Mouse (Mus musculus) granulocyte monocyte progenitor cell, adult 5-6 weeks (primary cell): ENCODE measurements around the gene Abcb11. TPM values are rescaled to one million over a fixed set of nuclear protein-coding genes. Genes with fewer than 3 reads are reported as not detected.
A peak's percentile ranks its signal among the peaks of the same experiment; 100 is the strongest.

Experiments
- ATAC-seq: replicated peaks from 2 replicates; pipeline ENCODE4 v1.8.0; 2016; ENCODE audit warnings: mild to moderate bottlenecking, moderate TSS enrichment, inconsistent platforms; ENCODE audit not compliant: poor library complexity, severe bottlenecking
- total RNA-seq, 2 experiments: library from RNA; stranded (forward) in 1 of 2; stranded (reverse) in 1 of 2; fragments of 200-712, 200-1000 nt in 1 of 2; fragments of >200 nt in 1 of 2; fragmentation: Nextera tagmentation in 1 of 2; gene quantifications; 2 replicates each; pipeline ENCODE4 v1.2.3; 2014 to 2017

Gene Abcb11
- total RNA-seq, 2 experiments from 2014 or later = not detected

- no peak for ATAC-seq
Observed at GRCm38 (mm10) chr2:69288989-69289388, 53.4 kb downstream of the Abcb11 start.

DNA sequence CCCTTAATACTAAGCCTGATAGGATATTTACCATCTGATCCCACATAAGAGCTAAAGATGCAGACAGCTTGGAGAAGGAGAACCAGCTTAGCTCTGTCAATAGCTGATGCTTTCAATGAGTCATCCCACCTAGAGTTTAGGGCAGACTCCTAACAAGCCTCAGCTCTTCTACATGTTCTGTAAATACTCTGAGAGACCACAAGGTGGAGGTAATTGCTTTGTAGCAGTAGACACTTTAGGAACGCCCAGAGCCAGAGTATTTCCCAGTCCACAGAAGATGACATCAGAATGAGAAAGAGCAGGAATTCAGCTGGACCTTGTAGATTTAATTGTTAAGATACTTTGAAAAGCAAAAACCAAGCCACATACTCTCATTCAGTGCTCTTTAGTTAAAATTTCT, 66.5 kb downstream of the Abcb11 start:
- ATAC-seq = peak; percentile 72

- ATAC-seq = no peak
Observed at GRCm38 (mm10) chr2:69264069-69264618, 78.3 kb downstream of the Abcb11 start.

DNA sequence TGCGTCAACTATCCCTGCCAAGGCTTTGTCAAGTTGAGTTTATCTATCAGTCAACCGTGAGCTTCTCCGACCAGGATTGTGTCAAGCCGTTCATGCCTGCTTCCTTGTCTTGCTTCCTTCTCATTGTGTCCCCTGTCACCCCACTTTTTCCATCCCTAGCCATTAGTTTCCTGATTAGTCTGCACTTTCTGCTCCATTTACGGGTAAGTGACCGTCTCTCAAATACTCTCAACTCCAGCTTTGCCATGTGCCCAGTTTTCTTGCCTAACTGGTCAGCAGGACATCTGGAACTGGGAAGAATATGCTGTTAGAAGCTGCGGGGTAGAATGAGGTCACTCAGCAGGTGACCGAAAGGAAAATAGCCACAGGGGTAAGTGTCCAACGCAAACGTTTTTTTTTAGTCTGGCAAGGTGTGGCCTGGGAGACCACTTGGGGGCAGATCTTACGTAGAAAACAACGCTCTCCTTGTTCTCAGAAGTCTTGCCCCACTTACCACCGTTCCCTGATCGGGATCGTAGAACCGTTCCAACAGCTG, 94.1 kb downstream of the Abcb11 start:
- ATAC-seq = no peak

DNA sequence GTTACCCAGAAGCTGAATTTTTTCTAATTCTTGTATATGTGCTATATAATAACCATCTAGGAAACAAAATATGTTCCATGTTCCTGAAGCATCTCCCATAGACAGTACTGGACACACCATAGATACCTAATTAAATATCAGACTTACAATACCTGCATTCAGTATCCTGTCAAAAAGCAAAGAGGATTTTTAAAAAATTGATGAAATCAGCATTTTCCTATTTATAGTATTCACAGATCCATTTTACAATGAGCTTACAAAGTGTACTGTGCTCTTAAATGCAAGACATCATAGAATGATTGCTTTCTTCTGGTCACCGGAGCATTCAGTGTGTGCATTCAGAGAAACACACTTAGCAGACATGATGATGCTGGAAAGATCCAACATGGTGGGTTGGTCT, 95.3 kb downstream of the Abcb11 start:
- no peak for ATAC-seq

- ATAC-seq = no peak
Observed at GRCm38 (mm10) chr2:69244924-69245323, 97.5 kb downstream of the Abcb11 start.

- ATAC-seq = no peak
Observed at GRCm38 (mm10) chr2:69239315-69239714, 103.1 kb downstream of the Abcb11 start.

DNA sequence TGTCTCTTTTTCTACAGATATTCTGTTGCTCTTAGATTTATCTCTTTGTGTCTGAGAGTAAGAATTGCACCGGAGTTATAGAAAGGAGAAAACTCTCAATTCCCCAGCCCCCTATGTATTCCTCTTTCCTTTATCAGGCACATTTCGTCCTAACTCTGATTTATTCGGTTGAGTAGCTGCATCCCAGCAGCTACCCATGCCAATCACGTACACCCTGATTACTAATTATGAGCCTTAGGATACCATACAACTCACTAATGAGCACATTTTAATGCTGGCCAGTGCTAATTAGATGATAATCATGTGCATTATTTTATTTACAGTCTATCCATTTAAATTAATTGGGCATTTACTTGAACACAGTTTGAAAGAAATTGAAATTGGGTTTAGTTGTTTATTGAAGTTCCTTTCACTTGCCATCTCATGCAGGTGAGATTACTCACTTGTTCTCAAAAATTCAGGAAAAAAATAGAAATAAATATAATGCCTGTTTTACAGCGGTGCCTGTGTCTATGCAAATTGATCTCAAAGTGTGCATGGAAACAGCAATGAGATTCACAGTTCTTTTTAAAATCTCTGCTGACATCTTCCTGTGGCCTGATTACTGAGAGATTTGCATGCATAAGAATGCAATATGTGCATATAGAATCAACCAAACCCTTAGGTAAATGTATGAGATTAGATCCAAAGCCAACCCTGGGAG, 107.3 kb downstream of the Abcb11 start:
- ATAC-seq = no peak

GRCm38 (mm10) chr2:69232101-69232500, 110.3 kb downstream of the Abcb11 start:
- ATAC-seq = peak; percentile 68

GRCm38 (mm10) chr2:69230137-69230536, 112.3 kb downstream of the Abcb11 start:
- no peak for ATAC-seq

- no peak for ATAC-seq
Observed at GRCm38 (mm10) chr2:69228635-69229034, 113.8 kb downstream of the Abcb11 start.

DNA sequence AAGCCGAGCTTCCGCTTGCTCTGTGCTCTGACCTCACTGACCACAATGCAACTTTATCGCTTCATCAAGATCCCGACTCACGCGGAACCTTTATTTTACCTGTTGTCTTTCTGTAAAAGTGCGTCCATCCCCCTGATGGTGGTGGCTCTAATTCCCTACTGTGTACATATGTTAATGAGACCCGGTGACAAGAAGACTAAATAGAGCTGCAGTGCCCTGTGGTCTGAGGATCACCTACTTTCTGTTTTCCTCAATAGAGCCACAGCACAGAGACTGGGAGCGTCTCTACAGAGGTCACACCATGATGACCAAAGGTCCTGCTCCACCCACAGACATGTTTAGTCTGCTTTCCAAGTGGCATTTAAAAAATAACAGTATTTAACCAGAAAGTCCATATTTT, 115.5 kb downstream of the Abcb11 start:
- ATAC-seq = no peak

- ATAC-seq = no peak
Observed at GRCm38 (mm10) chr2:69224724-69225123, 117.7 kb downstream of the Abcb11 start.

DNA sequence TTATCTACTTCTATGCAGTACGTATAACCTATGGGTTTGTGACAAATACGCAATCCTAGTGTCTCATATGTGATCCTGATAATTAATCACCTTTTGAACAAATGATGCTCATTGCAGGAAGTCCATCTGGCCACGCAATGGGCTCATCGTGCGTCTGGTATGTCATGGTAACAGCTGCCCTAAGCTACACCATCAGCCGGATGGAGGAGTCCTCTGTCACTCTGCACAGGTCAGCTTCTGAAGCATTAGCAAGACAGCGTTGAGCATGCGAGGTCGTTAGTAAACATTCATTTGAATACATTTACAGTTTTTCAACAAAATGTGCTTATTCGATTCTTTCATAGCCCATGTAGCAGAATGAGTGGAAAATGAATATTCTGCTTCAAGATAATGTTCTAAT, 119.6 kb downstream of the Abcb11 start:
- no peak for ATAC-seq

- ATAC-seq = no peak
Observed at GRCm38 (mm10) chr2:69221868-69222416, 120.5 kb downstream of the Abcb11 start.

GRCm38 (mm10) chr2:69215242-69215641, 127.2 kb downstream of the Abcb11 start:
- no peak for ATAC-seq

- ATAC-seq = no peak
Observed at GRCm38 (mm10) chr2:69212652-69213051, 129.8 kb downstream of the Abcb11 start.

DNA sequence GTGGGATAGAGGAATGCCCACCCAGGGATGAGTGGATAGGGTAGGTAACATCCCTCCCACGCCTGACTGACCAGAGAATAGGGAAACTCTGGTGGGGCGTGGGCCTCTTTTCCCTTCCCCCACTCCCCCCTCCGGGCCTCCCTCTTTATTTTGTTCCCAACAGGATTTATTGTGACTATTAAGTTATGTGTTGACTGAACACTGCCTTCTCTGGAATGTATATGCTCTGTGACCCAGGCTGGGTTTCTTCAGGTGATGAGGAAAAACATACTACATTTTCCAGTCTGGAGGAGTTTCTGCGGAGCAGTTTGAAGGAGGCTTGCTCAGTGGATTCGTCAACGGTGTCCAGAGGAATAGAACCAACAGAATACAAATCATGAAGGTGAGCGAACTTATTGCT, 131.6 kb downstream of the Abcb11 start, which contains the start of gene G6pc2:
TSS of gene G6pc2 (plus strand) at position 301 of the 400 bp plus-strand sequence.
- no peak for ATAC-seq

DNA sequence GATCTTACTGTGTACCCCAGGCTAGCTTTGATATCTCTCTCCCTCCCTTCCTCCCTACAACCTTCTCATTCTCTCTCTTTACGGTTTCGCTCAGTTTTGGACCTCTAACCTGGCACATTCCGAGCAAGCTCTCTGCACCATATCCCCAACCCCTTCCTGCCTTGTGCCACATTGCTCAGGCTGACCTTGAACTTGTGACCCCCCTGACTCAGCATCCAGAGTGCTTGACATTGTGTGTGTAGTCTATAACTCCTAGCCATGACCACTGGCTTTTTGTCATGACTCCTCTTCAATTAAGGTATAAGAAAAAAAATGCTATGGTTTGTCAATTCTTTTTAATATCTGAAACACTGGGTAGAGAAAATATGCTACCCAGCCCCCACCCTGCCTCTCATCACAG, 132.7 kb downstream of the Abcb11 start:
- no peak for ATAC-seq

- ATAC-seq = no peak
Observed at GRCm38 (mm10) chr2:69206523-69206922, 135.9 kb downstream of the Abcb11 start.

DNA sequence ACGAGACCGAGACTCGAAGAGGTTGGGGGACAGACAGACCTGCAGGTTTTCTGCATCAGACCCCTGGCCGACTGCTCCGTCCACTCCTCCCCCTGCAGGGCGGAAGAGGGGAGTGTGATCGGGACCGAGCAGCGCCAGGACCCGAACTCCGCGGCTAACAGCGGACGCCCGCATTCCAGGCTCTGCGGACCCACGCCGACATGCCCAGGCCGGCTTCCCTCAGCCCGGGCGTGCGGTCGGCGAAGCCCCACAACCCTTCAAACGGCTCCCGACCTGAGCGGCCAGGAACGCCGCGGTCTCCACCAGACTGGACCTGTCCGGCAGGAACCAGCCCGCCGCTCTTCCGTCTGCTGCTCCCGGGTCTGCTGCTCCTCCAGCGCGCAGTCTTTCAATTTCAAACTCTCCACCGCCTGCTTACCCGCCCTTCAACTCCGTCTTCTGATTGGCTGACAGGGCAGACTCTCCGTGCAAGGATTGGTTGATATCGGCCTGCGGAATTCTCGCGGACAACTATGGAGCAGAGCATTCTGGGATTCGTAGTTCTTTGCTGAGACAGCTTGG, 136.5 kb downstream of the Abcb11 start, which contains the start of gene Spc25:
TSS of gene Spc25 (minus strand) at position 404 of the 561 bp plus-strand sequence.
- peak; percentile 99 for ATAC-seq
